Mouse (Mus musculus): Measurements from ENCODE around the gene Fam71f1. TPM values are rescaled to one million over a fixed set of nuclear protein-coding genes. Genes with fewer than 3 reads are reported as not detected.

Gene Fam71f1
- polyA plus RNA-seq, 1 experiment from 2014 or later: not detected

- Histone ChIP-seq H3K27ac (replicated peaks) (no peak overlapping the region), H3K4me2 (no peak overlapping the region), H3K4me1 (replicated peaks) (no peaks in the 10 kb centered on the region), H3K9ac (no peak overlapping the region), H3K4me3 (replicated peaks) (no peak overlapping the region), H3K36me3 (replicated peaks) (no peaks in the 10 kb centered on the region), H3K27me3 (no peaks in the 10 kb centered on the region), H3K9me3 (replicated peaks) (no peaks in the 10 kb centered on the region)
- no peak for ATAC-seq (ENCODE audit: insufficient read depth)
- WGBS (ENCODE audit: insufficient replicate concordance): 43% methylated on average over 2 of the region's 2 CpGs
Observed at GRCm38 (mm10) chr6:29299112-29299511, 19.8 kb upstream of the Fam71f1 start.

- no peak for ATAC-seq (ENCODE audit: insufficient read depth)
- H3K4me1 ChIP-seq (replicated peaks): no peaks in the 10 kb centered on the region
- no peak overlapping the region for H3K4me3 ChIP-seq (replicated peaks)
- no peak overlapping the region for H3K9ac ChIP-seq
- H3K9me3 ChIP-seq (replicated peaks): no peaks in the 10 kb centered on the region
- H3K36me3 ChIP-seq (replicated peaks): no peaks in the 10 kb centered on the region
- no peaks in the 10 kb centered on the region for H3K27me3 ChIP-seq
- H3K4me2 ChIP-seq: no peak overlapping the region
- no peak overlapping the region for H3K27ac ChIP-seq (replicated peaks)
Observed at GRCm38 (mm10) chr6:29303251-29303650, 15.7 kb upstream of the Fam71f1 start.

- Histone ChIP-seq H3K27ac (replicated peaks) (no peak overlapping the region), H3K4me2 (no peak overlapping the region), H3K9ac (no peak overlapping the region), H3K27me3 (no peaks in the 10 kb centered on the region), H3K4me3 (replicated peaks) (no peak overlapping the region), H3K9me3 (replicated peaks) (no peaks in the 10 kb centered on the region), H3K4me1 (replicated peaks) (no peaks in the 10 kb centered on the region), H3K36me3 (replicated peaks) (no peaks in the 10 kb centered on the region)
- WGBS (ENCODE audit: insufficient replicate concordance): 31% methylated on average over 5 of the region's 5 CpGs
- no peak for ATAC-seq (ENCODE audit: insufficient read depth)
Observed at GRCm38 (mm10) chr6:29303726-29304125, 15.2 kb upstream of the Fam71f1 start.

GRCm38 (mm10) chr6:29305462-29305861 is 13.5 kb upstream of the Fam71f1 start:
- H3K4me3 ChIP-seq (replicated peaks): no peak overlapping the region
- no peak for ATAC-seq (ENCODE audit: insufficient read depth)
- no peak overlapping the region for H3K4me2 ChIP-seq
- H3K27me3 ChIP-seq: no peaks in the 10 kb centered on the region
- H3K4me1 ChIP-seq (replicated peaks): no peaks in the 10 kb centered on the region
- H3K36me3 ChIP-seq (replicated peaks): no peaks in the 10 kb centered on the region
- H3K27ac ChIP-seq (replicated peaks): no peak overlapping the region
- 74% methylated on average over 4 of the region's 4 CpGs for WGBS (ENCODE audit: insufficient replicate concordance)
- no peaks in the 10 kb centered on the region for H3K9me3 ChIP-seq (replicated peaks)
- H3K9ac ChIP-seq: no peak overlapping the region

- 63% methylated on average over 16 of the region's 16 CpGs for WGBS (ENCODE audit: insufficient replicate concordance)
- no peak for ATAC-seq (ENCODE audit: insufficient read depth)
- H3K27me3 ChIP-seq: no peaks in the 10 kb centered on the region
Observed at GRCm38 (mm10) chr6:29308846-29309605, 9.9 kb upstream of the Fam71f1 start.

GRCm38 (mm10) chr6:29313690-29314202 is 5.2 kb upstream of the Fam71f1 start:
- Histone ChIP-seq H3K4me2 (no peak overlapping the region), H3K36me3 (replicated peaks) (no peaks in the 10 kb centered on the region), H3K27me3 (no peaks in the 10 kb centered on the region), H3K4me3 (replicated peaks) (no peak overlapping the region), H3K9me3 (replicated peaks) (no peaks in the 10 kb centered on the region), H3K4me1 (replicated peaks) (no peaks in the 10 kb centered on the region), H3K9ac (no peak overlapping the region), H3K27ac (replicated peaks) (no peak overlapping the region)
- WGBS (ENCODE audit: insufficient replicate concordance): 63% methylated on average over 14 of the region's 14 CpGs
- ATAC-seq (ENCODE audit: insufficient read depth): no peak

More at GRCm38 (mm10) chr6:29308846-29309605, 9.9 kb upstream of the Fam71f1 start:
- Histone ChIP-seq H3K36me3 (replicated peaks) (no peaks in the 10 kb centered on the region), H3K4me2 (no peak overlapping the region), H3K9me3 (replicated peaks) (no peaks in the 10 kb centered on the region), H3K4me3 (replicated peaks) (no peak overlapping the region), H3K9ac (no peak overlapping the region), H3K4me1 (replicated peaks) (no peaks in the 10 kb centered on the region), H3K27ac (replicated peaks) (no peak overlapping the region)

GRCm38 (mm10) chr6:29317286-29317685 is 1.7 kb upstream of the Fam71f1 start:
- 50% methylated on average over 2 of the region's 2 CpGs for WGBS (ENCODE audit: insufficient replicate concordance)
- ATAC-seq (ENCODE audit: insufficient read depth): no peak
- no peaks in the 10 kb centered on the region for H3K27me3 ChIP-seq
- H3K9ac ChIP-seq: no peak overlapping the region
- H3K27ac ChIP-seq (replicated peaks): no peak overlapping the region
- H3K36me3 ChIP-seq (replicated peaks): no peaks in the 10 kb centered on the region
- no peaks in the 10 kb centered on the region for H3K9me3 ChIP-seq (replicated peaks)
- no peaks in the 10 kb centered on the region for H3K4me1 ChIP-seq (replicated peaks)
- H3K4me2 ChIP-seq: no peak overlapping the region
- no peak overlapping the region for H3K4me3 ChIP-seq (replicated peaks)

- WGBS (ENCODE audit: insufficient replicate concordance): 54% methylated on average over 3 of the region's 3 CpGs
- Histone ChIP-seq H3K4me3 (replicated peaks) (no peak overlapping the region), H3K9ac (no peak overlapping the region), H3K4me2 (no peak overlapping the region), H3K9me3 (replicated peaks) (no peaks in the 10 kb centered on the region), H3K27me3 (no peaks in the 10 kb centered on the region), H3K4me1 (replicated peaks) (no peaks in the 10 kb centered on the region), H3K27ac (replicated peaks) (no peak overlapping the region), H3K36me3 (replicated peaks) (no peaks in the 10 kb centered on the region)
- ATAC-seq (ENCODE audit: insufficient read depth): no peak
Observed at GRCm38 (mm10) chr6:29317941-29318340, 999 bp upstream of the Fam71f1 start.

GRCm38 (mm10) chr6:29321586-29321985 is 2.6 kb downstream of the Fam71f1 start:
- no peaks in the 10 kb centered on the region for H3K4me1 ChIP-seq (replicated peaks)
- 64% methylated on average over 6 of the region's 6 CpGs for WGBS (ENCODE audit: insufficient replicate concordance)

GRCm38 (mm10) chr6:29322147-29322546 is 3.2 kb downstream of the Fam71f1 start:
- no peaks in the 10 kb centered on the region for H3K36me3 ChIP-seq (replicated peaks)
- H3K27ac ChIP-seq (replicated peaks): no peak overlapping the region
- H3K4me3 ChIP-seq (replicated peaks): no peak overlapping the region
- H3K4me2 ChIP-seq: no peak overlapping the region
- H3K9ac ChIP-seq: no peak overlapping the region
- ATAC-seq (ENCODE audit: insufficient read depth): no peak
- H3K9me3 ChIP-seq (replicated peaks): no peaks in the 10 kb centered on the region
- 67% methylated on average over 7 of the region's 7 CpGs for WGBS (ENCODE audit: insufficient replicate concordance)
- H3K27me3 ChIP-seq: 0 out of 2 replicates have a peak, but pooled peaks cover 3% of the 10 kb centered on the region
- no peaks in the 10 kb centered on the region for H3K4me1 ChIP-seq (replicated peaks)

More at GRCm38 (mm10) chr6:29321586-29321985, 2.6 kb downstream of the Fam71f1 start:
- H3K27me3 ChIP-seq: 0 out of 2 replicates have a peak, but pooled peaks cover 3% of the 10 kb centered on the region
- no peak overlapping the region for H3K4me3 ChIP-seq (replicated peaks)
- no peak overlapping the region for H3K9ac ChIP-seq
- no peak overlapping the region for H3K27ac ChIP-seq (replicated peaks)
- H3K4me2 ChIP-seq: no peak overlapping the region
- H3K36me3 ChIP-seq (replicated peaks): no peaks in the 10 kb centered on the region
- no peaks in the 10 kb centered on the region for H3K9me3 ChIP-seq (replicated peaks)
- ATAC-seq (ENCODE audit: insufficient read depth): no peak

GRCm38 (mm10) chr6:29322735-29323134 is 3.8 kb downstream of the Fam71f1 start:
- Histone ChIP-seq H3K9me3 (replicated peaks) (no peaks in the 10 kb centered on the region), H3K4me2 (no peak overlapping the region), H3K4me1 (replicated peaks) (no peaks in the 10 kb centered on the region), H3K27me3 (0 out of 2 replicates have a peak, but pooled peaks cover 7% of the 10 kb centered on the region), H3K9ac (no peak overlapping the region), H3K4me3 (replicated peaks) (no peak overlapping the region), H3K36me3 (replicated peaks) (no peaks in the 10 kb centered on the region), H3K27ac (replicated peaks) (no peak overlapping the region)
- ATAC-seq (ENCODE audit: insufficient read depth): no peak
- 40% methylated on average over 4 of the region's 4 CpGs for WGBS (ENCODE audit: insufficient replicate concordance)
